ENCODE assay signal across 8 mouse cellular contexts in genomic region chr4:132462836-132463235, GRCm38 (mm10). TPM values are rescaled to one million over a fixed set of nuclear protein-coding genes. Genes with fewer than 3 reads are reported as not detected.
DNase-seq lines count a peak whose midpoint lies in the region; ATAC-seq and TF ChIP-seq lines count a peak whose summit lies in the region.

No protein-coding gene starts in this region.

- H3K4me1 ChIP-seq in heart, embryonic 15.5 days (replicated peaks), result peaks cover 23% of the 10 kb centered on the region
- H3K4me1 ChIP-seq in ES-Bruce4 (ENCODE audit: control insufficient read depth, insufficient read depth, low read length), result peaks cover 2% of the 10 kb centered on the region
- H3K4me1 ChIP-seq in forebrain, embryonic 12.5 days, result peaks cover 22% of the 10 kb centered on the region
- peaks cover 18% of the 10 kb centered on the region for H3K4me1 ChIP-seq in liver, embryonic 16.5 days (ENCODE audit: control insufficient read depth, low read depth, low read length)

- 8% methylated on average over 11 of the region's 11 CpGs for WGBS in heart, embryonic 15.5 days
- 14% methylated on average over 11 of the region's 11 CpGs for WGBS in forebrain, embryonic 12.5 days
- WGBS in liver, embryonic 16.5 days (ENCODE audit: insufficient replicate concordance), result 4% methylated on average over 11 of the region's 11 CpGs

- H3K27me3 ChIP-seq in heart, embryonic 15.5 days, result no peaks in the 10 kb centered on the region
- no peaks in the 10 kb centered on the region for H3K27me3 ChIP-seq in ES-Bruce4 (ENCODE audit: control insufficient read depth, insufficient read depth, low read length, poor library complexity, severe bottlenecking)
- H3K27me3 ChIP-seq in forebrain, embryonic 12.5 days, result no peaks in the 10 kb centered on the region
- H3K27me3 ChIP-seq in liver, embryonic 16.5 days (ENCODE audit: control insufficient read depth, insufficient read depth, low read depth, low read length), result no peaks in the 10 kb centered on the region

- H3K9me3 ChIP-seq in heart, embryonic 15.5 days (replicated peaks), result no peaks in the 10 kb centered on the region
- no peaks in the 10 kb centered on the region for H3K9me3 ChIP-seq in ES-Bruce4 (replicated peaks; ENCODE audit: control insufficient read depth, insufficient read depth, low read length, poor library complexity, severe bottlenecking)
- H3K9me3 ChIP-seq in forebrain, embryonic 12.5 days, result no peaks in the 10 kb centered on the region
- H3K9me3 ChIP-seq in liver, embryonic 16.5 days (replicated peaks; ENCODE audit: control insufficient read depth, low read length), result no peaks in the 10 kb centered on the region

- ATAC-seq in heart, embryonic 15.5 days (replicated peaks; ENCODE audit: insufficient number of reproducible peaks, insufficient read depth, low FRiP score, low read depth), result no peak
- no peak for ATAC-seq in forebrain, embryonic 12.5 days (ENCODE audit: low FRiP score)
- no peak for ATAC-seq in liver, embryonic 16.5 days (ENCODE audit: low read depth)

- peak overlapping the region; percentile 76 for H3K9ac ChIP-seq in heart, embryonic 15.5 days
- H3K9ac ChIP-seq in ES-Bruce4 (ENCODE audit: low read depth, poor library complexity, severe bottlenecking), result peak overlapping the region; percentile 83
- peak overlapping the region; percentile 80 for H3K9ac ChIP-seq in forebrain, embryonic 12.5 days
- peak overlapping the region; percentile 69 for H3K9ac ChIP-seq in liver, embryonic 16.5 days (ENCODE audit: low read depth, low read length)

- H3K36me3 ChIP-seq in heart, embryonic 15.5 days, result peaks cover 21% of the 10 kb centered on the region
- peaks cover 25% of the 10 kb centered on the region for H3K36me3 ChIP-seq in ES-Bruce4 (ENCODE audit: control insufficient read depth, insufficient read depth, low read length, poor library complexity, severe bottlenecking)
- peaks cover 27% of the 10 kb centered on the region for H3K36me3 ChIP-seq in forebrain, embryonic 12.5 days (replicated peaks)
- peaks cover 22% of the 10 kb centered on the region for H3K36me3 ChIP-seq in liver, embryonic 16.5 days (ENCODE audit: control insufficient read depth, insufficient read depth)

- peak overlapping the region; percentile 74 for H3K4me2 ChIP-seq in heart, embryonic 15.5 days
- peak overlapping the region; percentile 82 for H3K4me2 ChIP-seq in forebrain, embryonic 12.5 days
- peak overlapping the region; percentile 83 for H3K4me2 ChIP-seq in liver, embryonic 16.5 days (ENCODE audit: low read depth, low read length)

- DNase-seq in heart, postnatal 25 days (ENCODE audit: low spot score), result no peak
- DNase-seq in layer of hippocampus, adult 9-11 months, result no peak
- DNase-seq in yolk sac, embryonic 10.5 days (ENCODE audit: low spot score), result no peak
- DNase-seq in cerebellum, adult 9-10 months, result no peak

- H3K4me3 ChIP-seq in heart, embryonic 15.5 days, result peak overlapping the region; percentile 78
- peak overlapping the region; percentile 94 for H3K4me3 ChIP-seq in ES-Bruce4 (ENCODE audit: low read depth, low read length)
- H3K4me3 ChIP-seq in forebrain, embryonic 12.5 days (replicated peaks), result peak overlapping the region; percentile 87
- peak overlapping the region; percentile 72 for H3K4me3 ChIP-seq in liver, embryonic 16.5 days (ENCODE audit: low read depth, low read length)

- TF ChIP-seq EP300 in ES-Bruce4 (IDR thresholded peaks at IDR 0.05; ENCODE audit: insufficient read depth, low read depth, low read length), result no peak

- no peak for TF ChIP-seq POLR2A in ES-Bruce4 (IDR thresholded peaks at IDR 0.05; ENCODE audit: insufficient read depth, low read length)

- H3K27ac ChIP-seq in heart, embryonic 15.5 days, result no peak overlapping the region
- 0 out of 2 replicates have a peak overlapping the region, but pooled peaks have one; percentile 4 for H3K27ac ChIP-seq in ES-Bruce4 (ENCODE audit: insufficient read depth, low read length)
- no peak overlapping the region for H3K27ac ChIP-seq in forebrain, embryonic 12.5 days
- peak overlapping the region; percentile 84 for H3K27ac ChIP-seq in liver, embryonic 16.5 days (ENCODE audit: low read length)

- no peak for TF ChIP-seq CTCF in ES-Bruce4 (IDR thresholded peaks at IDR 0.05; ENCODE audit: low read depth, low read length)

- intact Hi-C loops in heart, postnatal 25 days (cut with DNase I), result loop anchor here (5.0 kb wide), 1 partner anchor 41 kb away; the partner anchor contains the start of gene Phactr4

RNA-seq across cellular contexts. Expression of gene Med18, which starts 0.9 kb away (rescaled TPM):
- 12.5 and 13.8 TPM in 2 replicates for polyA plus RNA-seq in heart, embryonic 15.5 days (2015; fragmentation: Nextera tagmentation; extraction: Ambion mirVana)
- 1 to 10 TPM; 4.4 to 4.8 TPM for total RNA-seq in heart, postnatal 25 days (2021)
- 22.5 and 24.4 TPM in 2 replicates for polyA plus RNA-seq in ES-Bruce4 (2011; ENCODE audit: insufficient read depth, insufficient read length, low read depth, missing spikeins)
- polyA plus RNA-seq in forebrain, embryonic 12.5 days (2016; fragmentation: Nextera tagmentation; extraction: Ambion mirVana), result 21.0 and 25.5 TPM in 2 replicates
- 8.2 and 11.4 TPM in 2 replicates for polyA plus RNA-seq in liver, embryonic 16.5 days (2015; fragmentation: Nextera tagmentation; extraction: Ambion mirVana)

RNA-seq across cellular contexts. Expression of gene Phactr4, which starts 40.5 kb away (rescaled TPM):
- polyA plus RNA-seq in heart, embryonic 15.5 days (2015; fragmentation: Nextera tagmentation; extraction: Ambion mirVana), result 14.8 and 17.1 TPM in 2 replicates
- total RNA-seq in heart, postnatal 25 days (2021), result 10 to 100 TPM; 23.2 to 23.4 TPM
- 31.5 and 35.1 TPM in 2 replicates for polyA plus RNA-seq in ES-Bruce4 (2011; ENCODE audit: insufficient read depth, insufficient read length, low read depth, missing spikeins)
- polyA plus RNA-seq in forebrain, embryonic 12.5 days (2016; fragmentation: Nextera tagmentation; extraction: Ambion mirVana), result 22.3 and 26.3 TPM in 2 replicates
- polyA plus RNA-seq in liver, embryonic 16.5 days (2015; fragmentation: Nextera tagmentation; extraction: Ambion mirVana), result 7.6 and 9.9 TPM in 2 replicates

RNA-seq across cellular contexts. Expression of gene Sesn2, which starts 47.5 kb away (rescaled TPM):
- 5.1 and 7.6 TPM in 2 replicates for polyA plus RNA-seq in heart, embryonic 15.5 days (2015; fragmentation: Nextera tagmentation; extraction: Ambion mirVana)
- total RNA-seq in heart, postnatal 25 days (2021), result 1 to 10 TPM; 2.5 to 3.3 TPM
- polyA plus RNA-seq in ES-Bruce4 (2011; ENCODE audit: insufficient read depth, insufficient read length, low read depth, missing spikeins), result 41.6 TPM in 2 replicates
- polyA plus RNA-seq in forebrain, embryonic 12.5 days (2016; fragmentation: Nextera tagmentation; extraction: Ambion mirVana), result 7.6 and 11.3 TPM in 2 replicates
- 7.9 and 8.1 TPM in 2 replicates for polyA plus RNA-seq in liver, embryonic 16.5 days (2015; fragmentation: Nextera tagmentation; extraction: Ambion mirVana)

Comparison
In these comparisons a context has a peak if more than half of its experiments do, and no peak if none do; other contexts are left out.
1. H3K27ac ChIP-seq: peak in ES-Bruce4 (single experiment) and liver, embryonic 16.5 days (single experiment); none in heart, embryonic 15.5 days (single experiment) and forebrain, embryonic 12.5 days (single experiment).
2. Peak in every context shown above with its lines, with median percentiles within 50 percentile points of each other: H3K4me2 ChIP-seq, H3K4me3 ChIP-seq and H3K9ac ChIP-seq.